Mouse (Mus musculus): ENCODE results near the gene Bin2. TPM values are rescaled to one million over a fixed set of nuclear protein-coding genes. Genes with fewer than 3 reads are reported as not detected.

Gene Bin2
- polyA plus RNA-seq, 1 experiment from 2014 or later, result 1.4 TPM

GRCm38 (mm10) chr15:100677675-100678074 lies 8.3 kb upstream of the Bin2 start:
- Histone ChIP-seq H3K27me3 (ENCODE audit: control insufficient read depth, insufficient read depth, low read depth, low read length) (no peaks in the 10 kb centered on the region), H3K4me3 (ENCODE audit: low read depth, low read length) (no peak overlapping the region), H3K4me1 (ENCODE audit: control insufficient read depth, insufficient read depth, low read length) (no peaks in the 10 kb centered on the region), H3K9ac (ENCODE audit: low read depth, low read length) (no peak overlapping the region), H3K4me2 (ENCODE audit: low read length) (no peak overlapping the region), H3K27ac (ENCODE audit: low read length) (no peak overlapping the region), H3K9me3 (replicated peaks; ENCODE audit: control insufficient read depth, low read length, poor library complexity, severe bottlenecking) (no peaks in the 10 kb centered on the region), H3K36me3 (ENCODE audit: control insufficient read depth, insufficient read depth, low read length) (no peaks in the 10 kb centered on the region)
- no peak for ATAC-seq
- 86% methylated on average over 8 of the region's 8 CpGs for WGBS

GRCm38 (mm10) chr15:100676521-100676920 lies 7.2 kb upstream of the Bin2 start:
- H3K4me2 ChIP-seq (ENCODE audit: low read length), result no peak overlapping the region
- no peaks in the 10 kb centered on the region for H3K27me3 ChIP-seq (ENCODE audit: control insufficient read depth, insufficient read depth, low read depth, low read length)
- H3K4me1 ChIP-seq (ENCODE audit: control insufficient read depth, insufficient read depth, low read length), result no peaks in the 10 kb centered on the region
- H3K27ac ChIP-seq (ENCODE audit: low read length), result no peak overlapping the region
- no peaks in the 10 kb centered on the region for H3K9me3 ChIP-seq (replicated peaks; ENCODE audit: control insufficient read depth, low read length, poor library complexity, severe bottlenecking)
- ATAC-seq, result no peak
- WGBS, result 91% methylated on average over 1 of the region's 1 CpGs
- no peaks in the 10 kb centered on the region for H3K36me3 ChIP-seq (ENCODE audit: control insufficient read depth, insufficient read depth, low read length)
- no peak overlapping the region for H3K9ac ChIP-seq (ENCODE audit: low read depth, low read length)
- H3K4me3 ChIP-seq (ENCODE audit: low read depth, low read length), result no peak overlapping the region

- ATAC-seq, result no peak
- WGBS, result 69% methylated on average over 3 of the region's 3 CpGs
Measured at GRCm38 (mm10) chr15:100675486-100675885, 6.1 kb upstream of the Bin2 start.

GRCm38 (mm10) chr15:100674566-100674965 lies 5.2 kb upstream of the Bin2 start:
- Histone ChIP-seq H3K9me3 (replicated peaks; ENCODE audit: control insufficient read depth, low read length, poor library complexity, severe bottlenecking) (no peaks in the 10 kb centered on the region), H3K4me1 (ENCODE audit: control insufficient read depth, insufficient read depth, low read length) (no peaks in the 10 kb centered on the region), H3K4me2 (ENCODE audit: low read length) (no peak overlapping the region), H3K9ac (ENCODE audit: low read depth, low read length) (no peak overlapping the region), H3K4me3 (ENCODE audit: low read depth, low read length) (no peak overlapping the region), H3K36me3 (ENCODE audit: control insufficient read depth, insufficient read depth, low read length) (no peaks in the 10 kb centered on the region), H3K27ac (ENCODE audit: low read length) (no peak overlapping the region), H3K27me3 (ENCODE audit: control insufficient read depth, insufficient read depth, low read depth, low read length) (no peaks in the 10 kb centered on the region)
- ATAC-seq, result no peak
- WGBS, result 86% methylated on average over 10 of the region's 10 CpGs

More at GRCm38 (mm10) chr15:100675486-100675885, 6.1 kb upstream of the Bin2 start:
- no peaks in the 10 kb centered on the region for H3K9me3 ChIP-seq (replicated peaks; ENCODE audit: control insufficient read depth, low read length, poor library complexity, severe bottlenecking)
- no peak overlapping the region for H3K4me3 ChIP-seq (ENCODE audit: low read depth, low read length)
- no peak overlapping the region for H3K4me2 ChIP-seq (ENCODE audit: low read length)
- no peak overlapping the region for H3K27ac ChIP-seq (ENCODE audit: low read length)
- no peaks in the 10 kb centered on the region for H3K27me3 ChIP-seq (ENCODE audit: control insufficient read depth, insufficient read depth, low read depth, low read length)
- no peak overlapping the region for H3K9ac ChIP-seq (ENCODE audit: low read depth, low read length)
- H3K4me1 ChIP-seq (ENCODE audit: control insufficient read depth, insufficient read depth, low read length), result no peaks in the 10 kb centered on the region
- no peaks in the 10 kb centered on the region for H3K36me3 ChIP-seq (ENCODE audit: control insufficient read depth, insufficient read depth, low read length)

- no peaks in the 10 kb centered on the region for H3K9me3 ChIP-seq (replicated peaks; ENCODE audit: control insufficient read depth, low read length, poor library complexity, severe bottlenecking)
Measured at GRCm38 (mm10) chr15:100673585-100674391, 4.4 kb upstream of the Bin2 start.

GRCm38 (mm10) chr15:100670833-100671232 lies 1.5 kb upstream of the Bin2 start:
- WGBS, result 72% methylated on average over 5 of the region's 5 CpGs

More at GRCm38 (mm10) chr15:100673585-100674391, 4.4 kb upstream of the Bin2 start:
- no peaks in the 10 kb centered on the region for H3K4me1 ChIP-seq (ENCODE audit: control insufficient read depth, insufficient read depth, low read length)
- H3K36me3 ChIP-seq (ENCODE audit: control insufficient read depth, insufficient read depth, low read length), result no peaks in the 10 kb centered on the region
- WGBS, result 41% methylated on average over 12 of the region's 12 CpGs
- H3K27me3 ChIP-seq (ENCODE audit: control insufficient read depth, insufficient read depth, low read depth, low read length), result no peaks in the 10 kb centered on the region
- no peak overlapping the region for H3K9ac ChIP-seq (ENCODE audit: low read depth, low read length)
- no peak overlapping the region for H3K4me2 ChIP-seq (ENCODE audit: low read length)
- H3K4me3 ChIP-seq (ENCODE audit: low read depth, low read length), result no peak overlapping the region
- no peak for ATAC-seq
- H3K27ac ChIP-seq (ENCODE audit: low read length), result no peak overlapping the region

GRCm38 (mm10) chr15:100670004-100670403 lies 651 bp upstream of the Bin2 start:
- Histone ChIP-seq H3K27ac (ENCODE audit: low read length) (no peak overlapping the region), H3K9me3 (replicated peaks; ENCODE audit: control insufficient read depth, low read length, poor library complexity, severe bottlenecking) (no peaks in the 10 kb centered on the region), H3K4me2 (ENCODE audit: low read length) (no peak overlapping the region), H3K4me1 (ENCODE audit: control insufficient read depth, insufficient read depth, low read length) (peaks cover 11% of the 10 kb centered on the region), H3K9ac (ENCODE audit: low read depth, low read length) (no peak overlapping the region), H3K27me3 (ENCODE audit: control insufficient read depth, insufficient read depth, low read depth, low read length) (no peaks in the 10 kb centered on the region), H3K36me3 (ENCODE audit: control insufficient read depth, insufficient read depth, low read length) (no peaks in the 10 kb centered on the region), H3K4me3 (ENCODE audit: low read depth, low read length) (no peak overlapping the region)
- 78% methylated on average over 8 of the region's 8 CpGs for WGBS
- no peak for ATAC-seq

More at GRCm38 (mm10) chr15:100670833-100671232, 1.5 kb upstream of the Bin2 start:
- no peaks in the 10 kb centered on the region for H3K9me3 ChIP-seq (replicated peaks; ENCODE audit: control insufficient read depth, low read length, poor library complexity, severe bottlenecking)
- H3K9ac ChIP-seq (ENCODE audit: low read depth, low read length), result no peak overlapping the region
- no peaks in the 10 kb centered on the region for H3K36me3 ChIP-seq (ENCODE audit: control insufficient read depth, insufficient read depth, low read length)
- no peak overlapping the region for H3K4me3 ChIP-seq (ENCODE audit: low read depth, low read length)
- no peaks in the 10 kb centered on the region for H3K27me3 ChIP-seq (ENCODE audit: control insufficient read depth, insufficient read depth, low read depth, low read length)
- H3K27ac ChIP-seq (ENCODE audit: low read length), result no peak overlapping the region
- ATAC-seq, result no peak
- peaks cover 7% of the 10 kb centered on the region for H3K4me1 ChIP-seq (ENCODE audit: control insufficient read depth, insufficient read depth, low read length)
- H3K4me2 ChIP-seq (ENCODE audit: low read length), result no peak overlapping the region

GRCm38 (mm10) chr15:100667871-100668545 lies 1.3 kb downstream of the Bin2 start:
- ATAC-seq, result no peak
- no peaks in the 10 kb centered on the region for H3K27me3 ChIP-seq (ENCODE audit: control insufficient read depth, insufficient read depth, low read depth, low read length)
- H3K9me3 ChIP-seq (replicated peaks; ENCODE audit: control insufficient read depth, low read length, poor library complexity, severe bottlenecking), result no peaks in the 10 kb centered on the region
- no peak overlapping the region for H3K9ac ChIP-seq (ENCODE audit: low read depth, low read length)
- no peaks in the 10 kb centered on the region for H3K36me3 ChIP-seq (ENCODE audit: control insufficient read depth, insufficient read depth, low read length)
- peaks cover 11% of the 10 kb centered on the region for H3K4me1 ChIP-seq (ENCODE audit: control insufficient read depth, insufficient read depth, low read length)
- H3K4me2 ChIP-seq (ENCODE audit: low read length), result no peak overlapping the region
- H3K27ac ChIP-seq (ENCODE audit: low read length), result no peak overlapping the region
- H3K4me3 ChIP-seq (ENCODE audit: low read depth, low read length), result no peak overlapping the region
- WGBS, result 88% methylated on average over 5 of the region's 5 CpGs

- Histone ChIP-seq H3K9ac (ENCODE audit: low read depth, low read length) (no peak overlapping the region), H3K4me1 (ENCODE audit: control insufficient read depth, insufficient read depth, low read length) (peaks cover 11% of the 10 kb centered on the region), H3K4me2 (ENCODE audit: low read length) (no peak overlapping the region), H3K9me3 (replicated peaks; ENCODE audit: control insufficient read depth, low read length, poor library complexity, severe bottlenecking) (no peaks in the 10 kb centered on the region), H3K36me3 (ENCODE audit: control insufficient read depth, insufficient read depth, low read length) (no peaks in the 10 kb centered on the region), H3K4me3 (ENCODE audit: low read depth, low read length) (no peak overlapping the region), H3K27ac (ENCODE audit: low read length) (no peak overlapping the region), H3K27me3 (ENCODE audit: control insufficient read depth, insufficient read depth, low read depth, low read length) (no peaks in the 10 kb centered on the region)
- no peak for ATAC-seq
- WGBS, result 65% methylated on average over 6 of the region's 6 CpGs
Measured at GRCm38 (mm10) chr15:100667420-100667819, 1.9 kb downstream of the Bin2 start.

Measured in midbrain, embryonic 16.5 days (tissue).